13 mouse cellular contexts compared by ENCODE assay signal in the genomic region with DNA sequence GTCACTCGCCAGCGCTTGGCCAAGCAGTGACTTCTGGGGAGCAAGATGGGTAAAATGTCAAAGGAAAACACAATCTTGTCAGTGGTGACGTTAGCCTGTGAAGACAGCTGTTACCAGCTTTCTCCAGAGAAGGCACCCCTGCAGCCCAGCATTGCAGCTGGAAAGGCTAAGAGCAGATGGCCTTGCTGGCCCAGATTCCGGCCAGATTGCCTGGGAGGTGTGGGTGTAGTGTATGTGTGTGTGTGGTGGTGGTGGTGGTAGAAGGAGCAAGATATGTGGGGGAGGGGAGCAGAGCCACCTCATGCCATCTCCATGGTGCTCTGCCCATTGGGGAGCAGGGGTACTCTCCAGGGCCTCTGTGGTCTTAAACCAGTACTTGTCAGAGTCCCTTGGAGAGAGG. TPM values are rescaled to one million over a fixed set of nuclear protein-coding genes. Genes with fewer than 3 reads are reported as not detected.
A peak's percentile ranks its signal among the peaks of the same experiment; 100 is the strongest.
DNase-seq lines count a peak whose midpoint lies in the region; ATAC-seq and TF ChIP-seq lines count a peak whose summit lies in the region.
"Had no signal": no experiment of that assay in that cellular context is flagged by ENCODE, and none has a peak within 500 bp of the region (broad histone marks: within the 10 kb centered on the region; RNA-seq: fewer than 3 reads in every experiment).

No protein-coding gene starts in this region.

- H3K36me3 ChIP-seq in hindbrain, postnatal 0 days (ENCODE audit: insufficient read depth, low read length), result no peaks in the 10 kb centered on the region
- H3K36me3 ChIP-seq in hindbrain, embryonic 14.5 days (replicated peaks; ENCODE audit: control insufficient read depth, insufficient read depth), result no peaks in the 10 kb centered on the region
- H3K36me3 ChIP-seq in lung, embryonic 16.5 days (ENCODE audit: control insufficient read depth, insufficient read depth, low read length), result no peaks in the 10 kb centered on the region
- H3K36me3 ChIP-seq: embryonic facial prominence, embryonic 12.5 days had no signal

- H3K4me2 ChIP-seq in hindbrain, postnatal 0 days (ENCODE audit: low read depth, low read length), result no peak overlapping the region
- H3K4me2 ChIP-seq in hindbrain, embryonic 14.5 days (replicated peaks), result no peak overlapping the region
- no peak overlapping the region for H3K4me2 ChIP-seq in lung, embryonic 16.5 days (ENCODE audit: low read depth, low read length)
- H3K4me2 ChIP-seq: embryonic facial prominence, embryonic 12.5 days had no signal

- no peak overlapping the region for H3K9ac ChIP-seq in hindbrain, postnatal 0 days (replicated peaks; ENCODE audit: low read length)
- no peak overlapping the region for H3K9ac ChIP-seq in hindbrain, embryonic 14.5 days
- H3K9ac ChIP-seq in lung, embryonic 16.5 days (ENCODE audit: low read length), result no peak overlapping the region
- H3K9ac ChIP-seq: embryonic facial prominence, embryonic 12.5 days had no signal

- no peak overlapping the region for H3K27ac ChIP-seq in hindbrain, postnatal 0 days
- H3K27ac ChIP-seq in hindbrain, embryonic 14.5 days, result no peak overlapping the region
- peak overlapping the region; percentile 80; the same call in 1 of the 2 replicates for H3K27ac ChIP-seq in lung, embryonic 16.5 days (ENCODE audit: low read length)
- H3K27ac ChIP-seq in brown adipose tissue, adult 24 weeks (replicated peaks; ENCODE audit: low read depth, low read length), result peak overlapping the region; percentile 70; the same call in 1 of the 2 replicates
- H3K27ac ChIP-seq: embryonic facial prominence, embryonic 12.5 days had no signal

- 64% methylated on average over 4 of the region's 4 CpGs for WGBS in hindbrain, postnatal 0 days
- 76% methylated on average over 4 of the region's 4 CpGs for WGBS in hindbrain, embryonic 14.5 days
- WGBS in lung, embryonic 16.5 days, result 68% methylated on average over 4 of the region's 4 CpGs

- H3K4me3 ChIP-seq in hindbrain, postnatal 0 days (ENCODE audit: low read length), result no peak overlapping the region
- no peak overlapping the region for H3K4me3 ChIP-seq in hindbrain, embryonic 14.5 days (replicated peaks; ENCODE audit: low read length)
- no peak overlapping the region for H3K4me3 ChIP-seq in lung, embryonic 16.5 days (ENCODE audit: low read length)
- H3K4me3 ChIP-seq in brown adipose tissue, adult 24 weeks (ENCODE audit: insufficient read depth, low read depth, low read length), result no peak overlapping the region
- H3K4me3 ChIP-seq: embryonic facial prominence, embryonic 12.5 days had no signal

- DNase-seq in hindbrain, postnatal 0 days (ENCODE audit: low spot score), result peak; percentile 11
- no peak for DNase-seq in hindbrain, embryonic 14.5 days (ENCODE audit: low spot score)
- DNase-seq in lung, adult 18-20 months, result no peak
- peak; percentile 43 for DNase-seq in thymus, postnatal 25 days
- DNase-seq in layer of hippocampus, postnatal 25 days (ENCODE audit: extremely low spot score in 1 of 2, low spot score in 1 of 2), result no peak
- DNase-seq: cerebellum, adult 9-10 months; heart, adult 11 months; lung, adult 2 months; right cerebral cortex, postnatal 14 days had no signal

- TF ChIP-seq CTCF in hindbrain, postnatal 0 days (IDR thresholded peaks at IDR 0.05; ENCODE audit: low read depth), result no peak

- H3K27me3 ChIP-seq in hindbrain, postnatal 0 days (ENCODE audit: insufficient read depth, low read length), result no peaks in the 10 kb centered on the region
- no peaks in the 10 kb centered on the region for H3K27me3 ChIP-seq in hindbrain, embryonic 14.5 days (ENCODE audit: control insufficient read depth, insufficient read depth, low read length)
- no peaks in the 10 kb centered on the region for H3K27me3 ChIP-seq in lung, embryonic 16.5 days (ENCODE audit: control insufficient read depth, insufficient read depth, low read depth, low read length)
- H3K27me3 ChIP-seq: embryonic facial prominence, embryonic 12.5 days had no signal

- H3K9me3 ChIP-seq in hindbrain, postnatal 0 days (ENCODE audit: low read length), result no peaks in the 10 kb centered on the region
- no peaks in the 10 kb centered on the region for H3K9me3 ChIP-seq in hindbrain, embryonic 14.5 days (ENCODE audit: control insufficient read depth, low read length)
- no peaks in the 10 kb centered on the region for H3K9me3 ChIP-seq in lung, embryonic 16.5 days (ENCODE audit: control insufficient read depth, low read length)
- H3K9me3 ChIP-seq: embryonic facial prominence, embryonic 12.5 days had no signal

- H3K4me1 ChIP-seq in hindbrain, postnatal 0 days (ENCODE audit: insufficient read depth, low read length), result peaks cover 12% of the 10 kb centered on the region
- H3K4me1 ChIP-seq in hindbrain, embryonic 14.5 days (replicated peaks; ENCODE audit: control insufficient read depth, insufficient read depth, low read length), result no peaks in the 10 kb centered on the region
- H3K4me1 ChIP-seq in lung, embryonic 16.5 days (replicated peaks; ENCODE audit: control insufficient read depth, insufficient read depth, low read length), result peaks cover 16% of the 10 kb centered on the region
- H3K4me1 ChIP-seq in brown adipose tissue, adult 24 weeks (ENCODE audit: control insufficient read depth, insufficient read depth, insufficient read length, low read length), result peaks cover 21% of the 10 kb centered on the region
- H3K4me1 ChIP-seq: embryonic facial prominence, embryonic 12.5 days had no signal

- no peak for ATAC-seq in hindbrain, postnatal 0 days
- ATAC-seq in hindbrain, embryonic 14.5 days (ENCODE audit: low FRiP score), result no peak
- ATAC-seq in lung, embryonic 16.5 days (ENCODE audit: low read depth), result no peak
- ATAC-seq: hindbrain, embryonic 16.5 days had no signal

RNA-seq across cellular contexts. Expression of gene Fam83d, which starts 34.8 kb away (rescaled TPM):
- total RNA-seq in hindbrain, postnatal 0 days (2014; rRNA removed), result 12.0 and 18.8 TPM in 2 replicates
- 6.7 and 9.2 TPM in 2 replicates for polyA plus RNA-seq in hindbrain, postnatal 0 days (2015; fragmentation: Nextera tagmentation; extraction: Ambion mirVana)
- polyA plus RNA-seq in hindbrain, embryonic 14.5 days (2014; fragmentation: Nextera tagmentation; extraction: Ambion mirVana), result 7.5 and 7.6 TPM in 2 replicates
- 60.1 and 63.1 TPM in 2 replicates for polyA plus RNA-seq in lung, embryonic 16.5 days (2015; fragmentation: Nextera tagmentation; extraction: Ambion mirVana)
- not detected in 2 replicates for polyA plus RNA-seq in brown adipose tissue, adult 24 weeks (2012; ENCODE audit: insufficient read depth, insufficient read length, missing spikeins)
- 1 to 10 TPM; 5.2 to 6.5 TPM for total RNA-seq in layer of hippocampus, postnatal 25 days (2021)

Comparison
In these comparisons a context has a peak if more than half of its experiments do, and no peak if none do; other contexts are left out.
1. DNase-seq: peak in hindbrain, postnatal 0 days (single experiment) and thymus, postnatal 25 days (single experiment); none in hindbrain, embryonic 14.5 days (single experiment), lung, adult 18-20 months (0 of 2) and layer of hippocampus, postnatal 25 days (0 of 2).
2. H3K27ac ChIP-seq: peak in lung, embryonic 16.5 days (single experiment) and brown adipose tissue, adult 24 weeks (single experiment); none in hindbrain, postnatal 0 days (single experiment) and hindbrain, embryonic 14.5 days (single experiment).